Mouse (Mus musculus) ES-Bruce4 (cell line): ENCODE results near the gene Lasp1.

ENCODE experiments used
- CTCF ChIP-seq: IDR thresholded peaks from one replicate; pipeline ENCODE4 v1.8.1; 2011; ENCODE audit warnings: low read depth, low read length
- EP300 ChIP-seq: IDR thresholded peaks from 2 replicates; pipeline ENCODE4 v1.6.1; 2011; ENCODE audit warnings: low read depth, low read length; ENCODE audit not compliant: insufficient read depth
- POLR2A ChIP-seq: IDR thresholded peaks from one replicate; pipeline ENCODE4 v1.8.1; 2011; ENCODE audit warnings: low read length; ENCODE audit not compliant: insufficient read depth

- TF ChIP-seq CTCF = no peak
- no peak for TF ChIP-seq POLR2A
- TF ChIP-seq EP300 = no peak
Observed at GRCm38 (mm10) chr11:97761638-97762037, 37.2 kb upstream of the Lasp1 start.
